Mouse (Mus musculus) heart, postnatal 0 days (tissue): ENCODE data around the gene Akap12.

Source experiments
- CTCF ChIP-seq: IDR thresholded peaks from 2 replicates; pipeline ENCODE4 v1.5.1; 2016; ENCODE audit warnings: antibody characterized with exemption, control low read depth, low read depth
- EP300 ChIP-seq: IDR thresholded peaks from 2 replicates; pipeline ENCODE4 v1.6.1; 2016; ENCODE audit warnings: antibody characterized with exemption, low read depth

DNA sequence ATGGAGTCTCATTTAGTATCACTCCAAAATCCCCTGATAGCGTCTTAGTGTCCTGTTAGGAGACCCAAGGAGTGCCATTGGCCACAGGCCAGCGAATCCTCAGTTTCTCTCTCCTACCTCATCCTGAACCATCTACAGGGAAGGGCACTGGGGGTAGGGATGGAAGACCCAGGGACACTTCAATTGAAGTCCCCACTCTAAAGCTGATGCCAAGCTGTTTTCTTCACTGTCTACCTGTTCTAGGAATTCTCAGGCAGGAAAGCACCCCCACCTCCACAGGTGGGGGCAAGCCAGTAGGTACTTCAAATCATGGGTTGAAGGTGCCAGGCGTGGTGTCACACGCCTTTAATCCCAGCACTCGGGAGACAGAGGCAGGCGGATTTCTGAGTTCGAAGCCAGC, 118.1 kb downstream of the Akap12 start:
- TF ChIP-seq EP300 (no peak), CTCF (no peak)
